Mouse (Mus musculus): ENCODE data around the gene Lpo.

The Lpo gene

DNA sequence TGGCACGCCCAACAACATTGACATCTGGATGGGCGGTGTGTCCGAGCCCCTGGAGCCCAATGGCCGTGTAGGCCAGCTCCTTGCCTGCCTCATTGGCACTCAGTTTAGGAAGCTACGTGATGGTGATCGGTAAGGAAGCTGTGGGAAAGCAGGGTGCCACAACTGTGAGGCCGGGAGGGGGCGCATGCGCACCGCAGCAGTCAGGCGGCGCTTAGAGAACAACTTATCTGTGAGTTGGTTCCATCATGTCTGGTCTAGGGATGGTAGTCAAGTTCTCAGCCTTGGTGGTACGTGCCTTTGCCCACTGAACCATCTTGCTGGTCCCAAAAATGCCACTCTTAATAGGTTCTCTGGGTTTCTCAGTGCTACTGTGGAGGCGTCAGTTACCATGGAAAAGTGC is 25.5 kb downstream of the Lpo start:
- DNase-seq (ENCODE audit: low spot score) = no peak

DNA sequence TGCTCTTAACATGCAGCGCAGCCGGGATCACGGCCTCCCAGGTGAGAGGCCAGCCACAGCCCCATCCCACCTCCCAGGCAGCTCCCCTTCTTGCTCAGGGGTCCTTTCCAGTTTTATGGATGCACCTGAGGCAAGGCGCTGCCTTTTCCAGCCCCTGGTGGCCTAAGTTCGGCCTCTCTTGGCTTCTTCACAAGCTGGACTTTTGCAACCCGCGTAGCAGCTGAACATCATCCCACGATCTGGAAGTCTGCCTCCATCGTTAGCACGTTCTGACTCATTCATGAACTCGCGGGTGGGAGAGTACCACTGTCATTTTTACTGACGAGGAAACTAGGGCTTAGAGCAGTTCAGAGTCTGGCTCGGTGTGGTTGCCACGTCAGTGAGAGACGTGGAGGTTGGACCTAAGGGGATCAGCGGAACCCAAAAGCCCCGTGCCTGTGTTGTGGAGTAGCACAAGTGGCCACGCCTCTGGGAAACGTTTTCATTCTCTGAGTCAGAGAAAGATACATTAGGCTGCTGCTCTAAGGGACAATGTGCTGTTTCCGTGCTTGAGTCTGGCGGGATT is 26.3 kb downstream of the Lpo start:
- no peak for DNase-seq (ENCODE audit: low spot score)

DNA sequence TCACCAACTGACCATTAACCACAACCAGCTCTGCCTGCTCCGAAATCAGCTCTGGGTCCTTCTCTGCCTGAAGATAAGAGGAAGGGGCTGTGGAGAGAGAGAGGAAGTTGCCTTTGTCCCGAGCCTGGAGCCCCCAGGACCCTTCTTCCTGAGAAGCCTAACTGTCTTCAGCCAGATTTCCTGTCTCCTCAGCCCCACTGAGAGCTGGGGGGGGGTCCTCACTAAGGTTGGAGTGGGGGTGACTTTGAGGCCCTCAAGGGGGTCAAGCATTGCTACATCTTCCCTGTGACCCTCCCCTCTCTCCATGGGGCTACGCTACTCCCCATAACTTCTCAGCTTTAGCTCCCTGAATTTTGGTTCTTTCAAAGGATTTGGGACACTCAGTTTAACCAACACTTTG is 34.6 kb downstream of the Lpo start, which contains the start of gene Mpo:
Gene Mpo (plus strand): TSS at position 122 of the 400 bp plus-strand sequence.
- no peak for DNase-seq (ENCODE audit: low spot score)

DNA sequence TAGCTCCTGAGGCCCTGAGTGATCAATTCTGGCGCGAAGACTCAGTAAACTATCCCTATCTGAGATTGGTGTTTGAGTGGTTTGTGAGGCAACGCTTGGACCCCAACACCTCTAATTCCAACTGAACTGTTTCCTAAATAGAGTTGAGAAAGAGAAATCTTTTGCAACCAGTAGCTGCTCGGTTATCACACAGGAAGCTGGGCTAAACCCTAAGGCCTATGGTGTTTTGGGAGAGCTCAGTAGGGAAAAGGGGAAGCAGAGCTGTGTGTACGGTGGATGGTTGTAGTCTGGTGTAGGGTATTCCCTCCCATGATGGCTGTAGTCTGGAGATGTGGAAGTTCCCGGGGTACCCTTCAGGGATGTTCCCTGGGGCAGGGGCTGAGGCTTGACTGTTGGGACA is 38.0 kb downstream of the Lpo start:
- no peak for DNase-seq (ENCODE audit: low spot score)

DNA sequence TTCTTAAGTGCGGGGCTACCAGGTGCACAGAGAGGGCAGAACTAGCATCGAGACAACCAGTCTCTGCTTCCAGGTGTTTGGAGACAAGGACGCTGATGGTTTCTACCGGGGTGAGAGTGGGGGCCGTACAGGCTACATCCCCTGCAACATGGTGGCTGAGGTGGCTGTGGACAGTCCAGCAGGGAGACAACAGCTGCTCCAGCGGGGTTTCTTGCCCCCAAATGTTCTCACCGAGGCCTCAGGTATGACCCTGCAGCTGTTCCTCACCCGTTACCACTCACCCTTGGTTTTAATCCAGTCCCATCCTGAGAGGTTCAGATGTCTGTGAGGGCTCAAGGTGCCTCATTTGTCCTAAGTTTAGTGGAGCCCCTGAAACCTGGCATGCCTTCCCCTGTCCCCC is 48.0 kb downstream of the Lpo start:
- DNase-seq (ENCODE audit: low spot score) = no peak

DNA sequence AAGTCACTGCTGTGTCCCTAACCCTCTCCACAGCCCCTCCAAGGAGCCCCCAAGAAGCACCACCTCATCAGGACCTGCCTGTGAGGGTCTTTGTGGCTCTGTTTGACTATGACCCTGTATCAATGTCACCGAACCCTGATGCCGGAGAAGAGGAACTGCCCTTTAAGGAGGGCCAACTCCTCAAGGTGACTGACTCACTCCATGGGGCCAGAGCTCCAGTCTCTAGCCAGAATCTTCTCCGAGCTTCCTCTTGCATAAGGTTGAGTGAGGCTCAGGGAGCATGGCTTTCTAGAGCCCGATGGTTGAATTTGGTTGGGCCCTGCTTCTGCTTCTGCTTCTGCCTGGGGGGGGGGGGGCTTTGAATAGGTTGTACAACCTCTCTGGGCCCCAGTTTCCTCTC is 48.7 kb downstream of the Lpo start:
- no peak for DNase-seq (ENCODE audit: low spot score)

DNA sequence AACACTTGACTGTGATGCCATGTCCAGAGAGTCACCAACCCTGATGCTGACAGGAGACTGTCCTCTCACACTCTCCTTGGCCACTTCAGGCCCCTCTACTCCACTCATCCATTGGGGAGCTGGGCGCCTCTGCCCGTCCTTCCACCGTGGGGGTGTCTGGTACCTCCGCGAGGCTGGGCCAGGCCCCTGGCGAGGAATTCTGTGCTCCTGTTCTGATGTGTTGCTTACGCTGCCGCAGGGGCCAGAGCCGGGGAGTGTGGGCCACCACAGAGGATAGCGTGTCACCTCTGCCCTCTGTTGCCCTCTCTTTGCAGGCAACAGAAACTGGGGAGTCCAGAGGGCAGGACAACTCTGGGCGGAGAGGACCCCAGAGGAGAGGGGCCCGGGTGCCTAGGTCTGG is 49.2 kb downstream of the Lpo start:
- DNase-seq (ENCODE audit: low spot score) = no peak

DNA sequence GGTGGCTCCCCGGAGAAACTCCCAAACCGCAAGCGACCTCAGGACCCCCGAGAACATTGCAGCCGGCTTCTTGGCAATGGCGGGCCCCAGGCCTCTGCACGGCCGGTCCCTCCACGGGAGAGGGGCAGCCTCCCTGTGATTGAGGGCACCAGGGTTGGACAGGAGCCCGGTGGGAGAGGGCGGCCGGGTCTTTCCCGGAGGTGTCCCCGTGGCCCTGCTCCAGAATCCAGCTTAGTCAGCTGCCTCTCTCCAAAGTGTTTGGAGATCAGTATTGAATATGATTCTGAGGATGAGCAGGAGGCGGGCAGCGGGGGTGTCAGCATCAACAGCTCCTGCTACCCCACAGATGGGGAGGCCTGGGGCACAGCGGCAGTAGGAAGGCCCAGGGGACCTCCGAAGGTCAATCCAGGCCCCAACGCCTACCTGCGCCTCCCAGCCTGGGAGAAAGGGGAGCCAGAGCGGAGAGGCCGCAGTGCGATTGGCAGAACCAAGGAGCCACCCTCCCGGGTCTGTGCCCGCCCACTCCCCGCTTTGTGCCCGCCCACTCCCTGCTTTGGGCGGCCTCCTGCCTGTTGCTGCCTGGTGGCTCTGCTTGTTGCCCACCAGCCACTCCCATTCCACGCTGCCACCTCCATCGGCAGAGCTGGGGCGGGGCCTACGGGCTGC is 49.9 kb downstream of the Lpo start:
- no peak for DNase-seq (ENCODE audit: low spot score)

DNA sequence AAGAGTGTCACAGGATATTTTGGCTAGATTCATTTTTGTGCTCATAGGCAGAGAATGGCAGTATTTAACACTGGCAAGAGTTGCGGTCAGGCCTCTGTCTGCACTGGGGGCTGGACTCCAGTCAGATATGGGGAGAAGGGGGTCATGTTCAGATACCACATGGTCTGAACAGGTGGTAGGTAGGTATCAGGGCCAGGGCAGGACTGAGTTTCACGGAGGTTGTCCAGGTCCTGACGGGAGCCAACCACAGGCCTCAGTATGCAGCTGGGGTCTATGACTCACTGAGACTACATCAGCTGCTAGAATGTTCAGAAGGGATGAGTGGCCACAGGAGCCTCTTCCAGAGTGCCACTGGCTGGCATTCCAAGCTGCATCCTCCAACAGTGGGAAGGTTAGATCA is 55.7 kb downstream of the Lpo start:
- DNase-seq (ENCODE audit: low spot score) = no peak

DNA sequence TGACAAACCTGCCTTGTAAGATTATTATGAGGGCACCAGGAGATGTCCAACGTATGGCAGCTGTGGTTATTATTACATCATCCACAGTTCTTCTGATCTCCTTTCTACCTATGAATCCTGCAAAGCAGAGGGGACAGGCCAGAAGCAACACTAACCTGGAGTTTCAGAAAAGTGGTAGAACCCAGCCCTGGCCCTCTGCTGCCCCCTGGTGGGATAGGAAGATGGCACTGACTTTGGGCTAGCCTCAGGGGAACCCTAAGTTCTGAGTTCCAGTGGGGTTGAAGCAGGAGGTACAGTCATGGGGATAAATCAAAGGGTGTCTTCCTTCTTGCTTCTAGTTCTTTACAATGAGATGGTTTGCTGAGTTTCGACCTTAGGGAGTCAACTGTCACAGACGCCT is 57.1 kb downstream of the Lpo start:
- no peak for DNase-seq (ENCODE audit: low spot score)

DNA sequence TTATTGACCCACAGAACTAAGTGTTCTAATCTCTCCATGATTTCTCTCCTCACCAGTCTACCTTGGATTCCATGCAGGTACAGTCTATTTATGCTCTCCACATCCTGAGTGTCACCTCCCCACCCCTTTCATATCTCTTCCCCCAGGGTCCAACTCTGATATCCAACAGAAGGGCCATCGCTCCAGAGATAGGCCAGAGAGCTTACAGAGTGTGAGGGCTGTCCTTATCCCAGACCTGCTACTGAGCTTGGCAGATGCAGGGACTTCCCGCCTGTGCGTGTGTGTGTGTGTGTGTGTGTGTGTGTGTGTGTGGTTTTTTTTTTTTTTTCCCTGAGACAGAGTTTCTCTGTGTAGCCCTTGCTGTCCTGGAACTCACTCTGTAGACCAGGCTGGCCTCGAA is 59.3 kb downstream of the Lpo start:
- DNase-seq (ENCODE audit: low spot score) = no peak

DNA sequence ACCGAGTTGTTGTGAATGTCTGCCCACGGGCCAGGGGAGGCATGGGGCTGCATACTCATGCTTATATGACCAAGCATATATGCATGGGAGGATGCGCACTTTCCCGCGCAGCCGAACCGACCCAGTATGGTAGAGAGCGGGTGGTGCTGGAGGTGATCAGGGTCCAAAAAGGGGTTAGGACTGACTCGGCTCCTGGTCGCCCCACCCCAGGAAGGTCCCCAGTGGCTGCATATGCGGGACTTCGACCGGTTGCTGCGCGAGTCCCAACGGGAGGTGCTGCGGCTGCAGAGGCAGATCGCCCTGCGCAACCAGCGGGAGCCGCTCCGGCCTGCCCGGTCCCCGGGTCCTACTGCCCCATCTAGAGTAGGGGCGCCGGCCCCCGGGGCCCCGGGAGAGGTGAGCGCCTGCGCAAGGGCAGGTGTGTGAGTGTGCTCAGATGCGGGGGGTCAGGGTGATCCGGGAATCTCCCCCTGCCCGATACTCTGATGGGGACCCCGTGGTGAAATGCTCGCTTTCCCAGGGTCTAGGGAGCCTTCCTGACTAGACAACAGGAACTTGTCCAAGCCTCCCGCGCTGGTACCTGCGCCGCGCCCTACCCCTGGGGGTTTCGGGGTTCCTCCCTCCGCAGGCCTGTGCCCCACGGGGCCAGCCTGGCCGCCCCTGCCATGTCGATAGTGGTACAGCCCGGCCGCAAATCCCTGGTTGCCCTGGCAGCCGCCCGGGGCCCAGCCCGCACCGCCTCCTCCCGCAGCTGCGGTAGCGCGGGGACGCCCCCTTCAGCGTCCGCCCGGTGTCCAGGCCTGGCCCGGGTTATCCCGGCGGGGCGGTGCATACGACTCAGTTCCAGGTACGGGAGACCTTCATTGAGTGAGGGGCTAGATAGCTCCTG is 63.9 kb downstream of the Lpo start:
- no peak for DNase-seq (ENCODE audit: low spot score)

DNA sequence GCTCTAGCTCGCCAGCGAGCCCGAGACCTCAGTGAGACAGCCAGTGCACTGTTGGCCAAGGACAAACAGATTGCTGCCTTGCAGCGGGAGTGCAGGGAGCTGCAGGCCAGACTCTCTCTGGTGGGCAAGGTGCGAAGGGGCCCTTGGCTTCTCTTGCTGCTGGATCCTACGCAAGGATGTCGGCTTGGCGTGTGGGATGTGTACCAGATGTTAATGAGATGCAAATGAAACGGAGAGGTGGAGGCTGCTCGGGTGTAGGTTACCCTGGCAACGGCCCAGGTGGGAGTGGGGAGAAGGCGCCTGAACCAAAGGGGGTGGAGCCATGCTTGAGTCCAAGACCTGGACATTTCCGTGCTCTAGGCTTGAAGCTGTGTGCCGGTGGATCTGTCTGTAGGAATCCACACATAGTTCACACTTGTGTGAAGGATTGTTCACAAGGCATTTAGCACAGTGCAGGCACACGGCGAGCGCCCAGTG is 64.5 kb downstream of the Lpo start:
- DNase-seq (ENCODE audit: low spot score) = peak; percentile 79

DNA sequence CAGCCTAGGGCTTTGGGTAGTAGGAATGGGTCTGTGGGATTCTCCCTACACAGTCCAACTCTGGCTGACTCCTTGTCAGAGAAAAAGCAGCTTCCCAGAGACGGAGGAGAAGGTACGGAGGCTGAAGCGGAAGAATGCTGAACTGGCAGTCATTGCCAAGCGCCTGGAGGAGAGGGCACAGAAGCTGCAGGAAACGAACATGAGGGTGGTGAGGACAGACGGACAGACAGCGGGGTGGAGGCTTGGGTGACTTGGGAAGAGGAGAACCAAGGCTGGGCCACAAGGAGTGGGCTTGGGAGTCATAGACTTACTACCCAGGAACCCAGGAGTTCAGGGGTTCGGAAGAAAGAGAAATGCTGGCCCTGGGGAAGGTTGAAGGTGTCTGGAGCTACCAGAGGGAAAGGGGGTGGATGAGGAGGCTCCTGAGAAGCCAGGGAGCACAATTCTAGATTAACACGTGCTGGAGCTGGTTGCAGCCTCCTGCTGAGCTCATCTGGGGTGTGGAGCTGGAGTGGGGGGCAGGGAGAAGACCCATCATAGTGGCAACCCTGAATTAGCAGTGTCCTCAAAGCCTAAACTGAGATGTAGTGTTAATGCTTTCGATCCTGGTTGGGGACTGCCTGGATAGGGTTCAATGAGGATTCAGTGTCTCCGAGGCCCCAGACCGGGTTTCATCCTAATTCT is 65.2 kb downstream of the Lpo start:
- DNase-seq (ENCODE audit: low spot score) = no peak

DNA sequence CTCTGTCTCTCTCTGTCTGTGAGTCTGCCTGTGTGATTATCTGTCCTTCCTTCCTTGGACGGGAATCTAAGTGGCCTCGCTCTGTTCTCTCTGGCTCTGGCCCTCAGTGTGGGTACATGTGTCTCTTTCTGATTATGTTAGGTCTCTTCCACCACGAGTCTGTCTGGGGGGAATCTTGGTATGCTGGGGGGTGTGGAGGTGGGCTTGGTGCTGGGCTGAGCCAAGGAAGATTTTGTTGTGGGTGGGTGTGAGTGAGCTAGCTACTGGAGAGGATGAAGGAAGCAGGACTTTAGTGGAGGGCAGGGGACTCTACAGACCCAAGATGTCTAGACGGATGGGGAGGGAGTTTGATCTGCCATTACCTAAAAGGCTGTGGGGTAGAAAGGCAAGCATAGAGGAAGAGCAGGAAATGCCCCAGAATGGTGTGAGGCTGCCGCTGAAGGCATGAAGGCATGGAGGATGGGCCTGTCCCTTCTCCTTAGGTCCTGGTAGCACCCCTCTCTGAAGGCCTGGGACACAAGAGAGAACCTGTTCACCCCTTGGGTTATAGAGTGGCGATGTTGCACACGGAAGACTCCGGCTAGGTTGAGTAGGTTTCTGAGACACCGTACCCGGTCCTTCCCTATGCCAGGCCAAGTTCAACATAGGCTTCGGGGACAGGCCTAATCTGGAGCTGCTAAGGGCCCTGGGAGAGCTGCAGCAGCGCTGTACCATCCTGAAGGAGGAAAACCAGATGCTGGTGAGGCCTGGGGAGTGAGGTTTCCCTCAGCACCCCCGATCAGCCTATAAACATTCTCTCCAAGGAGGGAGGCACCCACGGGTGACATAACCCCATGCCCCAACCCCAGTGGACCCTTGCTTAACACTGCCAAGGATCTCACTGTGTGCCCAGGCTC is 66.0 kb downstream of the Lpo start:
- DNase-seq (ENCODE audit: low spot score) = no peak

DNA sequence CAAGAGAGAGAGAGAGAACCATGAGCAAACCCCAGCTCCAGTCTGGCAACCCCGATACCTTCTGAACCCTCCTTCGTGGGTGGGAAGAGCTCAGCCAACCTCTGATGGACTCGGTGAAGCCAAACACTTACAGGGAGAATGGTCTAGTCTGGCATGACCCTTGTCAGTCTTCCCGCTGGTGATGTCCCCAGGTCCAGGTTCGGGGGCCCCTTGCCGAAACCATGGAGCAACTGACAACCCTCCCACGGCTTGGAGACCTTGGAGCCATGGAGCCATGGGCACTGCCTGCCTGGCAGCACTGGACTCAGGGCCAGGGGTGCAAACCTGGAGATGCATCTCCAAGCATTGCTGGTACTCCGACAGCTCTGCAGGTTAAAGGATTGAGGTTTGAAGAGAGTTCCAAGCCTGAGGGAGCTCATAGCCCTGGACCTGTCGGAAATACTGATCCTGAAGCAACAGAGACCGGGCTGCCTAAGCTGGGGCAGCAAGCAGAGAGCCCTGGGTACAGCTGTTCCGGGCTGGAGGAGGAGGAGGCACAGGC is 66.8 kb downstream of the Lpo start:
- no peak for DNase-seq (ENCODE audit: low spot score)

DNA sequence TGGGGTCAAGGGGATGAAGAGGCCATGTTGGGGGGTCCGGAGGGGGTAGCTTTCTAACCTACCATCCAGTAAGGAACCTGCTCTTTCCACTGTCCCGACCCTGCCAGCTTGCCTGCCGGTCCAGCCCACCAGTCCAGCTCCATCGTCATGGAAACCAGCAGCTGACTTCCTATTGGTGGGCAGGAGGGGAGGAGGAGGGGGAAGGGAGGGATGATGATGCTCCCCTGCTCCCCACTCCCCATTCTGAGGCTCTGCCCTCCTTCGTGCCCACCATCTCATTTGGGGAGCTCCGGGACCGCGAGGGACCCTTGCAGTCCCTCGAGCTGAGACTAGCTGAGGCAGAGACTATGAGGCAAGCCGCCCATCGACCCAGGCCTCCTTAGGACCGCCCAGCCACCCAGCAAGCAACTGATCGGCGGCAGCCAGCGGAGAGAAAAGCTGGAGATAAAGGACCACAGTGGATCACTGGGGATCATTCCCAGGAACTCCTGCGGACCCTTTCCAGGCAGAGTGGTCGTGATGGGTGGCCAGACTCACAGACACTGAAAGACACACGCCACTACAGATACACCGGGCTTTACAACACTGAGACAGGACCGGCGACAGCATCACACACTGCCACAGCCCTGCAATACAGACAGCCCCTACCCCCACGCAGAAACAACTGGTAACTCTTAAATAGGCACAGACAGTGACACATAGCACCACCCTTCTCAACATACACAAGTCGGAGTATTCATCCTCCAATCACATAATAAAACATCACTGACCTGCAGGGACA is 67.6 kb downstream of the Lpo start, which contains the start of gene Tspoap1:
Gene Tspoap1 (plus strand): TSS at position 241 of the 781 bp plus-strand sequence.
- DNase-seq (ENCODE audit: low spot score) = no peak

DNA sequence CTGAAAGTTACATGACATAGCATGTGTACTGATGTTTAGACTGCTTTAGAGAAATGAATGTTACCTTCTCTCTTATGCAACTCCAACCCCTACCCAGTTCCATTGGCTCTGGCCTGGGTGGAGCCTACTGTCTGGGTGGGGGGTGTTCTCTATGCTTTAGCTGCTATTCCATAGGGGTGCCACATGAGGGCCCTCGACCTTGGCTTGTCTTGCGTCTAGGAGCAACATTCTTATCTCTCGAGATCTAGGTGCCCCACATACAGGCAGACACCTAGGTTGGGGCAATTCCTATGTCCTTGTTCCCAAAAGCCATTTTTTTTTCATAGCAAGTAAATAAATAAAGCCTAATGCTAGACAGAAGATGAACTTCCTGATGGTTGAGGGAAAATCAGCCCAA is 68.5 kb downstream of the Lpo start:
- no peak for DNase-seq (ENCODE audit: low spot score)

DNA sequence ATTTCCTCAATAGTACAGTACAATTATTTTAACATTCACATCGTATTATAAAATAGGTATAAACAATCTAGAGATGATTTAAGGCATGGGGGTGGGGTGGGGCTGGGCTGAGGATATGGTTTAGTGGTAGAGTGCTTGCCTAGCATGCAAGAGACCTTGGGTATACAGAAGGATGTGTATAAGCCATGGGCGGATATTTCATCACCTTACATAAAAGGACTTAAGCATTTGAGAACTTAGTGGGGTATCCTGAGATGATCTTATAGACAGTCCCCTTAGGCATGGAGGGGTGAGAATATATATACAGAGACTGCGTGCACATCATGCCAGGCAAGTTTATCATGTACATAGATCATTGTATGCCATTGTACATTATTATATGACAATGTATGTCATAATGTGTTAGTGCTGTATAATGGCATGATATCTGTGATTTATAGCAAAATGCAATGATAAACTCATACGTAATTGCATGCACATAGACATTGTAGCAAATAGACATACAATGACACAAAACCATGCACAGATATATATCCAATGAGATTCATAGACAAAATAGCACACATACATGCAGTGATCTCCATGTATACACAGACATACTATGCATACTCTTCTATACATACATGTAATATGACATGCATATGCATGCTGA is 69.0 kb downstream of the Lpo start:
- no peak for DNase-seq (ENCODE audit: low spot score)

Measured in left cerebral cortex, adult 11 months (tissue).